Mouse (Mus musculus) bone marrow macrophage, adult 2 months (primary cell): Measurements from ENCODE around the gene Map6.

Source experiments
- CTCF ChIP-seq: IDR thresholded peaks from 2 replicates; pipeline ENCODE4 v1.5.1; 2012; ENCODE audit warnings: low read depth, mild to moderate bottlenecking, low read length, moderate library complexity
- POLR2A ChIP-seq: IDR thresholded peaks from 2 replicates; pipeline ENCODE4 v1.6.1; 2012; ENCODE audit warnings: mild to moderate bottlenecking, low read depth, low read length, borderline replicate concordance

DNA sequence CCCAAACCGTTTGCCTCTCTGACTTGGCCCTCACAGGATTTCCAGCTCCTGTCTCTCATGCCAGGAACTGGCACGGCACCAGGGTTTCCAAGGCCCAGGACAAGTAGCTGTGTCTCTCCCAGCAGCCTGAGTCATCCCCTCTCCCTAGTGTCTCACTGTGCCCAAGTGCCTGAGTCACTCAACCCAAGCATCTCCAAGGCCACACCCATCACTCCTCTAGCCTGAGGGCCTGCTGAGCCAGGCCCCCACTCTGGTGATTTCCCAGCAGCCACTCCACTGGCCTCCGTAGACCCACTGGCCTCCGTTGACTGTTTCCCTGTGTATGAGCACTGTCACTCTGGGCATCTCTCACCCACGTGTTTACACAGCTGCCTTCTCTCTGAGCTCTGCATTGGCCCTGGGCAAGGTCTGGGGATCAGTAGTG is 37.7 kb downstream of the Map6 start:
- TF ChIP-seq CTCF (no peak), POLR2A (no peak)
